Mouse (Mus musculus) liver, adult 2 months (tissue): Measurements from ENCODE around the gene Acvr1b.

Source experiments
- CTCF ChIP-seq: fragments of 200-500 bp; IDR thresholded peaks from 2 replicates; pipeline ENCODE4 v1.5.1; 2011; ENCODE audit warnings: low read depth, low read length, control low read depth
- POLR2A ChIP-seq: fragments of 200-500 bp; IDR thresholded peaks from 2 replicates; pipeline ENCODE4 v1.6.1; 2011; ENCODE audit warnings: low read length, control low read depth; ENCODE audit not compliant: insufficient read depth; ENCODE audit errors: extremely low read depth

GRCm38 (mm10) chr15:101128181-101129089 lies 45.4 kb upstream of the Acvr1b start, which contains the start of gene Acvrl1:
- no peak for TF ChIP-seq CTCF
- TF ChIP-seq POLR2A, result no peak
